Mouse (Mus musculus): ENCODE measurements at regions not wholly inside any gene's neighbourhood (a gene's known extent, or its start where the extent isn't known, plus 50 kb on each side); places are given as distances from the start of the nearest gene placed in this dataset.
"Not testable (repeated sequence)": the region's sequence is repeated elsewhere in the genome, so short reads cannot be mapped to it uniquely, and the experiment has no call there.

- no peak for DNase-seq (ENCODE audit: extremely low spot score in 1 of 2, low spot score in 2 of 2)
- no peak for TF ChIP-seq CTCF (IDR thresholded peaks at IDR 0.05)
- Histone ChIP-seq H3K4me3 (no peak overlapping the region), H3K27ac (no peak overlapping the region)
- intact Hi-C loops (cut with DNase I): no loop called here
Observed at GRCm38 (mm10) chr1:141716953-141717352, 1471.0 kb downstream of the Kcnt2 start.

- DNase-seq (ENCODE audit: extremely low spot score in 1 of 2, low spot score in 2 of 2): no peak
- TF ChIP-seq CTCF (IDR thresholded peaks at IDR 0.05): no peak
- no peak overlapping the region for H3K27ac ChIP-seq
- intact Hi-C loops (cut with DNase I): no loop called here
- no peak overlapping the region for H3K4me3 ChIP-seq
Observed at GRCm38 (mm10) chr1:141717510-141717909, 1471.6 kb downstream of the Kcnt2 start.

- no peak overlapping the region for H3K27ac ChIP-seq
- DNase-seq (ENCODE audit: extremely low spot score in 1 of 2, low spot score in 2 of 2): no peak
- TF ChIP-seq CTCF (IDR thresholded peaks at IDR 0.05): no peak
- no peak overlapping the region for H3K4me3 ChIP-seq
- intact Hi-C loops (cut with DNase I): no loop called here
Observed at GRCm38 (mm10) chr1:141741299-141741698, 1495.3 kb downstream of the Kcnt2 start.

GRCm38 (mm10) chr1:141776059-141776458, 1530.1 kb downstream of the Kcnt2 start:
- intact Hi-C loops (cut with DNase I): no loop called here
- TF ChIP-seq CTCF (IDR thresholded peaks at IDR 0.05): no peak
- DNase-seq (ENCODE audit: extremely low spot score in 1 of 2, low spot score in 2 of 2): no peak
- no peak overlapping the region for H3K27ac ChIP-seq
- no peak overlapping the region for H3K4me3 ChIP-seq

GRCm38 (mm10) chr1:141783367-141783766, 1537.4 kb downstream of the Kcnt2 start:
- no peak for DNase-seq (ENCODE audit: extremely low spot score in 1 of 2, low spot score in 2 of 2)
- no peak overlapping the region for H3K4me3 ChIP-seq
- peak overlapping the region; percentile 4; the same call in 1 of the 2 replicates for H3K27ac ChIP-seq
- intact Hi-C loops (cut with DNase I): no loop called here
- no peak for TF ChIP-seq CTCF (IDR thresholded peaks at IDR 0.05)

- no peak overlapping the region for H3K4me3 ChIP-seq
- TF ChIP-seq CTCF (IDR thresholded peaks at IDR 0.05): no peak
- H3K27ac ChIP-seq: peak overlapping the region; percentile 72; the same call in 1 of the 2 replicates
- no peak for DNase-seq (ENCODE audit: extremely low spot score in 1 of 2, low spot score in 2 of 2)
- intact Hi-C loops (cut with DNase I): no loop called here
Observed at GRCm38 (mm10) chr1:141813315-141814158, 1567.6 kb downstream of the Kcnt2 start.

GRCm38 (mm10) chr1:141831444-141831843, 1585.5 kb downstream of the Kcnt2 start:
- TF ChIP-seq CTCF (IDR thresholded peaks at IDR 0.05): no peak
- intact Hi-C loops (cut with DNase I): no loop called here
- no peak for DNase-seq (ENCODE audit: extremely low spot score in 1 of 2, low spot score in 2 of 2)
- peak overlapping the region; percentile 44; the same call in 1 of the 2 replicates for H3K27ac ChIP-seq
- no peak overlapping the region for H3K4me3 ChIP-seq

- TF ChIP-seq CTCF (IDR thresholded peaks at IDR 0.05): no peak
- Histone ChIP-seq H3K4me3 (no peak overlapping the region), H3K27ac (no peak overlapping the region; the same call in 1 of the 2 replicates)
- intact Hi-C loops (cut with DNase I): no loop called here
- no peak for DNase-seq (ENCODE audit: extremely low spot score in 1 of 2, low spot score in 2 of 2)
Observed at GRCm38 (mm10) chr1:141842547-141842946, 1596.6 kb downstream of the Kcnt2 start.

- H3K4me3 ChIP-seq; DNase-seq (ENCODE audit: extremely low spot score in 1 of 2, low spot score in 2 of 2); intact Hi-C loops (cut with DNase I); H3K27ac ChIP-seq: not testable (repeated sequence)
Observed at GRCm38 (mm10) chr1:141853841-141854240, 1607.9 kb downstream of the Kcnt2 start.

GRCm38 (mm10) chr1:141884356-141884755, 1638.4 kb downstream of the Kcnt2 start:
- intact Hi-C loops (cut with DNase I): no loop called here
- Histone ChIP-seq H3K27ac (no peak overlapping the region), H3K4me3 (no peak overlapping the region)
- DNase-seq (ENCODE audit: extremely low spot score in 1 of 2, low spot score in 2 of 2): no peak
- no peak for TF ChIP-seq CTCF (IDR thresholded peaks at IDR 0.05)

GRCm38 (mm10) chr1:141897924-141898455, 1652.0 kb downstream of the Kcnt2 start:
- intact Hi-C loops (cut with DNase I): no loop called here
- DNase-seq (ENCODE audit: extremely low spot score in 1 of 2, low spot score in 2 of 2): no peak
- H3K27ac ChIP-seq: no peak overlapping the region
- no peak for TF ChIP-seq CTCF (IDR thresholded peaks at IDR 0.05)
- no peak overlapping the region for H3K4me3 ChIP-seq

- DNase-seq (ENCODE audit: extremely low spot score in 1 of 2, low spot score in 2 of 2): no peak
- Histone ChIP-seq H3K4me3 (no peak overlapping the region), H3K27ac (no peak overlapping the region)
- no peak for TF ChIP-seq CTCF (IDR thresholded peaks at IDR 0.05)
- intact Hi-C loops (cut with DNase I): no loop called here
Observed at GRCm38 (mm10) chr1:141911714-141912398, 1665.9 kb downstream of the Kcnt2 start.

All from left cerebral cortex, adult 2 months (tissue).